Mouse (Mus musculus) hindbrain, embryonic 16.5 days (tissue): ENCODE results near the gene Itgb3. TPM values are rescaled to one million over a fixed set of nuclear protein-coding genes. Genes with fewer than 3 reads are reported as not detected.

Experiments used
- ATAC-seq: fragments of 200-750 bp; cut with Nextera tagmentation; 2 replicates; pipeline ENCODE4 v1.8.0; 2017; ENCODE audit warnings: moderate TSS enrichment, moderate library complexity
- H3K27ac ChIP-seq: fragments of 300-500 bp; sonication (generic); 2 replicates; pipeline ENCODE4 v1.5.1; 2014; ENCODE audit warnings: low read depth, mild to moderate bottlenecking, control low read depth, low read length, moderate library complexity
- H3K27me3 ChIP-seq: fragments of 300-500 bp; sonication (generic); replicated peaks from 2 replicates; pipeline ENCODE4 v1.6.1; 2014; ENCODE audit warnings: low read length; ENCODE audit not compliant: control insufficient read depth, insufficient read depth
- H3K36me3 ChIP-seq: fragments of 300-500 bp; sonication (generic); 2 replicates; pipeline ENCODE4 v1.6.1; 2014; ENCODE audit warnings: mild to moderate bottlenecking, low read length, moderate library complexity, mixed read lengths; ENCODE audit not compliant: control insufficient read depth, insufficient read depth
- H3K4me1 ChIP-seq: fragments of 300-500 bp; sonication (generic); 2 replicates; pipeline ENCODE4 v1.6.1; 2014; ENCODE audit warnings: low read depth, low read length; ENCODE audit not compliant: control insufficient read depth, insufficient read depth
- H3K4me2 ChIP-seq: fragments of 300-500 bp; sonication (generic); 2 replicates; pipeline ENCODE4 v1.6.1; 2014; ENCODE audit warnings: mild to moderate bottlenecking, low read length, control low read depth, moderate library complexity
- H3K4me3 ChIP-seq: fragments of 300-500 bp; sonication (generic); 2 replicates; pipeline ENCODE4 v1.5.1; 2014; ENCODE audit warnings: mild to moderate bottlenecking, low read length, control low read depth, moderate library complexity
- H3K9ac ChIP-seq: fragments of 300-500 bp; sonication (generic); 2 replicates; pipeline ENCODE4 v1.6.1; 2014; ENCODE audit warnings: low read depth, mild to moderate bottlenecking, control low read depth, low read length, moderate library complexity
- H3K9me3 ChIP-seq: fragments of 300-500 bp; sonication (generic); 2 replicates; pipeline ENCODE4 v1.6.1; 2014; ENCODE audit warnings: mild to moderate bottlenecking, low read length, moderate library complexity; ENCODE audit not compliant: control insufficient read depth
- WGBS: fragments of 180-500 bp; shearing (Covaris S2); extraction: QIAGEN DNeasy Blood & Tissue Kit; methylation state at CpG from one replicate; pipeline ENCODE4 v1.1.7; 2014; 5-methylcytosine and 5-hydroxymethylcytosine counted together
- polyA plus RNA-seq: library from polyadenylated mRNA; unstranded; fragments of >200 nt; fragmentation: Nextera tagmentation; extraction: Ambion mirVana; gene quantifications from 2 replicates; pipeline ENCODE4 v1.2.1, GENCODE M21; 2015

The Itgb3 gene
- polyA plus RNA-seq, 1 experiment from 2014 or later: 1.6 TPM

- Histone ChIP-seq H3K4me2 (no peak overlapping the region), H3K27ac (no peak overlapping the region), H3K4me1 (no peaks in the 10 kb centered on the region), H3K27me3 (no peaks in the 10 kb centered on the region), H3K9me3 (no peaks in the 10 kb centered on the region), H3K4me3 (no peak overlapping the region), H3K36me3 (no peaks in the 10 kb centered on the region), H3K9ac (no peak overlapping the region)
- no peak for ATAC-seq
- WGBS: 47% methylated on average over 6 of the region's 6 CpGs
Measured at GRCm38 (mm10) chr11:104624791-104625391, 17.1 kb downstream of the Itgb3 start.

- no peak for ATAC-seq
- no peak overlapping the region for H3K4me2 ChIP-seq
- H3K9ac ChIP-seq: no peak overlapping the region
- H3K27me3 ChIP-seq: no peaks in the 10 kb centered on the region
- H3K4me1 ChIP-seq: no peaks in the 10 kb centered on the region
- H3K27ac ChIP-seq: no peak overlapping the region
- no peaks in the 10 kb centered on the region for H3K36me3 ChIP-seq
- H3K4me3 ChIP-seq: no peak overlapping the region
- no peaks in the 10 kb centered on the region for H3K9me3 ChIP-seq
- WGBS: 47% methylated on average over 12 of the region's 12 CpGs
Measured at GRCm38 (mm10) chr11:104625453-104626402, 17.9 kb downstream of the Itgb3 start.

GRCm38 (mm10) chr11:104626635-104627034, 18.8 kb downstream of the Itgb3 start:
- Histone ChIP-seq H3K9ac (no peak overlapping the region), H3K36me3 (no peaks in the 10 kb centered on the region), H3K27ac (no peak overlapping the region), H3K9me3 (no peaks in the 10 kb centered on the region), H3K4me1 (no peaks in the 10 kb centered on the region), H3K27me3 (no peaks in the 10 kb centered on the region), H3K4me3 (no peak overlapping the region), H3K4me2 (no peak overlapping the region)
- ATAC-seq: no peak

- WGBS: 67% methylated on average over 11 of the region's 11 CpGs
- Histone ChIP-seq H3K9ac (no peak overlapping the region), H3K36me3 (no peaks in the 10 kb centered on the region), H3K4me2 (no peak overlapping the region), H3K4me3 (no peak overlapping the region), H3K4me1 (no peaks in the 10 kb centered on the region), H3K27ac (no peak overlapping the region), H3K9me3 (no peaks in the 10 kb centered on the region), H3K27me3 (no peaks in the 10 kb centered on the region)
- ATAC-seq: no peak
Measured at GRCm38 (mm10) chr11:104627616-104628301, 20.0 kb downstream of the Itgb3 start.

- WGBS: 88% methylated on average over 5 of the region's 5 CpGs
- ATAC-seq: no peak
- Histone ChIP-seq H3K4me1 (no peaks in the 10 kb centered on the region), H3K36me3 (no peaks in the 10 kb centered on the region), H3K4me2 (no peak overlapping the region), H3K27ac (no peak overlapping the region), H3K9me3 (no peaks in the 10 kb centered on the region), H3K9ac (no peak overlapping the region), H3K27me3 (no peaks in the 10 kb centered on the region), H3K4me3 (no peak overlapping the region)
Measured at GRCm38 (mm10) chr11:104628566-104628965, 20.8 kb downstream of the Itgb3 start.

- no peak overlapping the region for H3K4me3 ChIP-seq
- H3K27me3 ChIP-seq: no peaks in the 10 kb centered on the region
- no peak overlapping the region for H3K27ac ChIP-seq
- no peak for ATAC-seq
- no peak overlapping the region for H3K4me2 ChIP-seq
- no peak overlapping the region for H3K9ac ChIP-seq
- H3K4me1 ChIP-seq: no peaks in the 10 kb centered on the region
- WGBS: 70% methylated on average over 7 of the region's 7 CpGs
- no peaks in the 10 kb centered on the region for H3K9me3 ChIP-seq
- no peaks in the 10 kb centered on the region for H3K36me3 ChIP-seq
Measured at GRCm38 (mm10) chr11:104630185-104630835, 22.5 kb downstream of the Itgb3 start.

- 67% methylated on average over 1 of the region's 1 CpGs for WGBS
- H3K9ac ChIP-seq: no peak overlapping the region
Measured at GRCm38 (mm10) chr11:104631306-104631705, 23.5 kb downstream of the Itgb3 start.

GRCm38 (mm10) chr11:104637010-104637409, 29.2 kb downstream of the Itgb3 start:
- Histone ChIP-seq H3K4me2 (no peak overlapping the region), H3K9ac (no peak overlapping the region), H3K4me3 (no peak overlapping the region), H3K9me3 (no peaks in the 10 kb centered on the region), H3K27ac (no peak overlapping the region), H3K27me3 (no peaks in the 10 kb centered on the region), H3K4me1 (no peaks in the 10 kb centered on the region), H3K36me3 (no peaks in the 10 kb centered on the region)
- no peak for ATAC-seq
- 95% methylated on average over 14 of the region's 14 CpGs for WGBS

More at GRCm38 (mm10) chr11:104631306-104631705, 23.5 kb downstream of the Itgb3 start:
- ATAC-seq: no peak
- no peaks in the 10 kb centered on the region for H3K4me1 ChIP-seq
- H3K36me3 ChIP-seq: no peaks in the 10 kb centered on the region
- no peaks in the 10 kb centered on the region for H3K27me3 ChIP-seq
- H3K9me3 ChIP-seq: no peaks in the 10 kb centered on the region
- no peak overlapping the region for H3K4me3 ChIP-seq
- H3K27ac ChIP-seq: no peak overlapping the region
- H3K4me2 ChIP-seq: no peak overlapping the region
